Mouse (Mus musculus) liver, embryonic 12.5 days (tissue): ENCODE data around the gene Nckap5. TPM values are rescaled to one million over a fixed set of nuclear protein-coding genes. Genes with fewer than 3 reads are reported as not detected.
A peak's percentile ranks its signal among the peaks of the same experiment; 100 is the strongest.

ENCODE experiments used
- ATAC-seq: fragments of 200-750 bp; cut with Nextera tagmentation; 2 replicates; pipeline ENCODE4 v1.8.0; 2017; ENCODE audit warnings: moderate number of reproducible peaks, mild to moderate bottlenecking, moderate library complexity
- H3K27ac ChIP-seq: fragments of 300-500 bp; sonication (generic); 2 replicates; pipeline ENCODE4 v1.5.1; 2016; ENCODE audit warnings: mild to moderate bottlenecking
- H3K27me3 ChIP-seq: fragments of 300-500 bp; sonication (generic); replicated peaks from 2 replicates; pipeline ENCODE4 v1.6.1; 2016; ENCODE audit warnings: mild to moderate bottlenecking, moderate library complexity
- H3K36me3 ChIP-seq: fragments of 300-500 bp; sonication (generic); 2 replicates; pipeline ENCODE4 v1.6.1; 2016; ENCODE audit warnings: mild to moderate bottlenecking, moderate library complexity
- H3K4me1 ChIP-seq: fragments of 300-500 bp; sonication (generic); 2 replicates; pipeline ENCODE4 v1.6.1; 2016
- H3K4me2 ChIP-seq: fragments of 300-500 bp; sonication (generic); 2 replicates; pipeline ENCODE4 v1.6.1; 2016; ENCODE audit warnings: mild to moderate bottlenecking, moderate library complexity
- H3K4me3 ChIP-seq: fragments of 300-500 bp; sonication (generic); 2 replicates; pipeline ENCODE4 v1.5.1; 2016; ENCODE audit warnings: mild to moderate bottlenecking, moderate library complexity
- H3K9ac ChIP-seq: fragments of 300-500 bp; sonication (generic); 2 replicates; pipeline ENCODE4 v1.6.1; 2016; ENCODE audit warnings: mild to moderate bottlenecking, moderate library complexity
- H3K9me3 ChIP-seq: fragments of 300-500 bp; sonication (generic); replicated peaks from 2 replicates; pipeline ENCODE4 v1.6.1; 2016; ENCODE audit warnings: mild to moderate bottlenecking, moderate library complexity
- WGBS: fragments of 180-500 bp; shearing (Covaris S2); methylation state at CpG from one replicate; pipeline ENCODE4 v1.1.7; 2016; ENCODE audit not compliant: insufficient replicate concordance; 5-methylcytosine and 5-hydroxymethylcytosine counted together
- polyA plus RNA-seq: library from polyadenylated mRNA; unstranded; fragments of >200 nt; fragmentation: Nextera tagmentation; extraction: Ambion mirVana; gene quantifications from 2 replicates; pipeline ENCODE4 v1.2.1, GENCODE M21; 2016

Nckap5 gene
- polyA plus RNA-seq, 1 experiment from 2014 or later: 0.45 TPM

DNA sequence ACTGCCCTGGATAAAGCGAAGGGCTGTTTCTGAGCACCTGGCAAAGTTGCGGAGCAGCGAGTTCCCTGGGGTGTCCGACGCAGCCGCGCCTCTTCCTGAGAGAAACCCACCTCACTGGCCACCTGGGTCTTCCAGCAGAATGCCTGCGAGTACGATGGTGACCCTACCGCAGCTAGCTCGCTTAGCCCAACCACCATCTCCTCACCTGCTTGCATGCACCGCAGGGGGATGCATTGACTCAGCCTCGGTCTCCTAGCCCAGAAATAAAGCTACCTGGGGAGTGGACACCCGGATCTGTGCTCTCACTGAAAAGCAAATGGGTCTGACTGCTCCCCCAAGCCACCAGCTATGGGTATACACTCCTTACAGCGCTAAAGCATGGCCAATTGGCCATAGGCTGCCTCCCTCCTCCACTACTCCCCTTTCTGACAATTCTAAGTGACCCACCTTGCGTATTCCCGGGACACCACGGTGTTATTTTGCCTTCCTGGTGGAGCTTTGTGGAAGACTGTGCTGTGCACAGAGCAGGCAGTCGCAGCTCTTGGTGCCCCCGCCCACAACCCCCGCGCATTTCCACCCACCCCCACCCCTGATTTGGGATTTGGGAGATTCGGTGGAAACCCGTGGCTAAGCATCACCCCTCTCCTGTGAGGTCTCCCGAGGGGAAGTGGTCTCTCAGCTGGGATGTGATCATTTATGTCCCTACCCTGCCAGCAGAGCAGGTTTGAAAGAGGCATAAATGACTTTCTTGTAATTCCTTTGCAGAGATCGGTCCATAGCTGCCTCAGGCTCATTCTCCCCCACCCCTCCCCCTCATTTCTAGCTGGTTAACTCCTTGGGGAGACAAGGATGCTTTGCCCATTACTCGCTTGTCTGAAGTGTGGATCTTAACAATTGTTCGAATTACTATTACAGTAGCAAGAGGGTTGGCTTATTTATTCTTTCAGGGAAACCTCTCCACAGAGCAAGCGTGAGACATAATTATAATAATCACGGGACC is 917.7 kb downstream of the Nckap5 start, which contains the start of gene Lypd1:
Gene Lypd1, minus strand, starts transcription at position 501 of the 1,000 bp plus-strand sequence.
- H3K9me3 ChIP-seq: no peaks in the 10 kb centered on the region
- H3K36me3 ChIP-seq: no peaks in the 10 kb centered on the region
- H3K4me2 ChIP-seq: peak within 1 kb of the TSS; percentile 68
- no peak within 1 kb of the TSS for H3K27ac ChIP-seq
- peak within 1 kb of the TSS; percentile 45 for H3K4me3 ChIP-seq
- 7% methylated on average over 30 of the region's 30 CpGs for WGBS
- 0 out of 2 replicates have a peak, but pooled peaks cover 7% of the 10 kb centered on the region for H3K4me1 ChIP-seq
- H3K27me3 ChIP-seq: peaks cover 49% of the 10 kb centered on the region
- H3K9ac ChIP-seq: no peak within 1 kb of the TSS
- ATAC-seq: no peak

DNA sequence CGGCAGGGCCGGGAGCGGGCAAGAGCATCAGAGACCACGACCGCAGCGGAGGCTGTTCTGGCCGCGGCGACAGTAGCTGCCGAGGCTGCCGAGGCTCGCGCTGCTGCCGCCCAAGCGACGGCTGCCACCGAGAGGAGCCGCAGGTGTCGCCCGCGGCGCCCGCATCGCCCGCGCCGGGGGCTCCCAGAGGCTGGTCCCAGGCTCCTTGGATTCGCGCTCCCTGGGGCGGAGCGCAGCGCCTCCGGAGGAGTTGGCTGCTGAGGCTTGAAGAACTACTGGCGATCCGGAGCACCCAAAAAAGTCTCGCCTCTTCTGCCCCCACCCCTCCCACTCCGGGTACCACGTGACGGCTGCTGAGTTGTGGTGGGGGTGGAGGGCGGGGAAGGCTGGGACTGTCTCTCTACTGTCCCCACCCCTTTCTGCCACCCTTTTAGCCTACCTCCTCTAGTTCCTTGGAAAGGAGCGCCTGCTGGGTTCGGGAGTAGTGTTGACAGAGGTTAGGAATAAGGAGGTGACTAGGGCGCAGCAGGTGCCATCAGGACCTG is 918.6 kb downstream of the Nckap5 start:
- Histone ChIP-seq H3K4me2 (peak overlapping the region; percentile 68), H3K9ac (no peak overlapping the region), H3K4me3 (peak overlapping the region; percentile 45), H3K9me3 (no peaks in the 10 kb centered on the region), H3K27me3 (peaks cover 49% of the 10 kb centered on the region), H3K4me1 (0 out of 2 replicates have a peak, but pooled peaks cover 7% of the 10 kb centered on the region), H3K27ac (no peak overlapping the region), H3K36me3 (no peaks in the 10 kb centered on the region)
- 0 out of 2 replicates have a peak, but pooled peaks have one; percentile 42 for ATAC-seq
- under 1% methylated on average over 36 of the region's 43 CpGs for WGBS

DNA sequence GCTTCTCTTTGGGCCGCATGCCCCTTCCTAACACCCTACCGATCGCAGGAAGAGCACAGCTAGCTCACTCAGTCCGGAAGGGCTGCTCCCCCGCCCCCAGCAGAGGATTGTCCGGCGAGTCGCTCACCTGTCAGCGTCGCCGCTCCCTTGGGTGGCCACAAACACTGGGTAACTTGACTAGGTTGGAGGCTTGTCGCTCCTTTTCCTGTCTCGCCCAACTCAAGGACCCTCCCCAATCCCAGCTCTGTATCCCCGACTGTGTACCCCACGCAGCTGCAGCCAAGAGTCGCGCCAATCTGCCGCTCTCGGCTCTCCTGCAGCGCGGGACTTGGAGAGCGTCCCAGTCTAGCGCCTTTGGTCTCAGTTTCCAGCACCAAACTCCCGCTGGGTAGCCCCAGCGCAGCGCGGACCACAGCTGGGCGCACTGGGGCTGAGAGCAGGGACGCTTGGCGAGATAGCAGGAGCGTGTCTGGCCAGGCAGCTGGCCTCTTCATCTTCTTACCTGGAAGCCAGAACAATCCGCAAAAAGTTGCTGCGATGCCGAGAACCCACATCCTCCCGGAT is 919.2 kb downstream of the Nckap5 start:
- WGBS: under 1% methylated on average over 35 of the region's 35 CpGs
- Histone ChIP-seq H3K36me3 (no peaks in the 10 kb centered on the region), H3K27ac (no peak overlapping the region), H3K9ac (no peak overlapping the region), H3K9me3 (no peaks in the 10 kb centered on the region), H3K4me2 (peak overlapping the region; percentile 68), H3K27me3 (peaks cover 49% of the 10 kb centered on the region), H3K4me3 (peak overlapping the region; percentile 45), H3K4me1 (0 out of 2 replicates have a peak, but pooled peaks cover 7% of the 10 kb centered on the region)
- ATAC-seq: no peak

DNA sequence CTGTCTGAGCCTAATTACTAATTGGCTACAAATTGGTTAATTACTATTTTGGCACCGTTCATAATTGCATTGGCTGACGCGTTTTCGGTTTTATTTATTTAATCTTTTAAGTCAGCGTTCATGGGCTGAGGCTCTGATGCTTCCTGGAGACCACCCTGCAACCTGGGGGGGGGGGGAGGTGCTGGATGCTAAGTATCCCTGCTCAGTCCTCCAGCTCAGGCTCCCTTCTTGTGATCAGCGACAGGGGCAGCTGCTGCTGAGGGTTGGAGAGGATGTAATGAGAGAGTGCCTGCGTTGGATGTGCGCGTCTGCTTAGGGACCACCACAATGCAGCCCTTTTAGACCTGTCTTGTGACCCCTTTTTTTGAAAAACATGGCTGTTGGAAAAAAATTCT is 919.7 kb downstream of the Nckap5 start:
- Histone ChIP-seq H3K4me1 (0 out of 2 replicates have a peak, but pooled peaks cover 7% of the 10 kb centered on the region), H3K4me2 (peak overlapping the region; percentile 68), H3K4me3 (peak overlapping the region; percentile 45; the same call in 1 of the 2 replicates), H3K27me3 (peaks cover 49% of the 10 kb centered on the region), H3K9me3 (no peaks in the 10 kb centered on the region), H3K9ac (no peak overlapping the region), H3K36me3 (no peaks in the 10 kb centered on the region), H3K27ac (no peak overlapping the region)
- ATAC-seq: no peak
- 6% methylated on average over 9 of the region's 9 CpGs for WGBS

DNA sequence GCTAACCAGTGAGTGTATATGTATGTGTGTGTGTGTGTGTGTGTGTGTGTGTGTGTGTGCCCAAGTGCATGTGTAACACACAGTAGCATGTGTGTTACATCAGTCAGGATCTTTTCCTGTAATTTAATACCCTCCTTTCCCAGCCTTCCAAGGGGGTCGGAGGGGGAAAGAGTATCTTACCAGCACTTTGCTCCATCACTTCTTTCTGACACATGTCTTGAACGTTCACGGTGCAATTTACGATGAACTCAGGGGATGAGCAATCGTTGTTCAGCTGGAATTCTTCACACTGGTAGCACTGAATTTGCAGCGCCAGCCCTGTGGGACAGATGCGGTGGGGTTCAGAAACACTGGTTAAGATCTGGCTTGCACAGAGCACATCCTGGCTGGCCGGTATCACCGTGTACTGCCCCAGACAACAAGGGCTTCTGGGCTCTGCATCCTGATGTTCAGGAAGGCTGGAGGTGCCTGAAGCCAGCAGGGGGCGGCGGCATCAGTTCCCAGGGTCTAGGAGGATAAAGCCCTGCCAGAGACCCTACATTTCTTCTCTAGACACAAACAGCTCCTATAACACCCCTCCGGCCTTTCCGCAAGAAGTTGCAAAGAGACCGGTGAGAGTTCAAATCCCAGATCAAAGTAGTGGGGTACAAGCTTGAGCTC is 920.3 kb downstream of the Nckap5 start:
- Histone ChIP-seq H3K4me3 (no peak overlapping the region), H3K36me3 (no peaks in the 10 kb centered on the region), H3K4me1 (0 out of 2 replicates have a peak, but pooled peaks cover 7% of the 10 kb centered on the region), H3K4me2 (no peak overlapping the region), H3K27me3 (peaks cover 49% of the 10 kb centered on the region), H3K27ac (no peak overlapping the region), H3K9ac (no peak overlapping the region), H3K9me3 (no peaks in the 10 kb centered on the region)
- WGBS: 20% methylated on average over 14 of the region's 14 CpGs
- ATAC-seq: no peak

DNA sequence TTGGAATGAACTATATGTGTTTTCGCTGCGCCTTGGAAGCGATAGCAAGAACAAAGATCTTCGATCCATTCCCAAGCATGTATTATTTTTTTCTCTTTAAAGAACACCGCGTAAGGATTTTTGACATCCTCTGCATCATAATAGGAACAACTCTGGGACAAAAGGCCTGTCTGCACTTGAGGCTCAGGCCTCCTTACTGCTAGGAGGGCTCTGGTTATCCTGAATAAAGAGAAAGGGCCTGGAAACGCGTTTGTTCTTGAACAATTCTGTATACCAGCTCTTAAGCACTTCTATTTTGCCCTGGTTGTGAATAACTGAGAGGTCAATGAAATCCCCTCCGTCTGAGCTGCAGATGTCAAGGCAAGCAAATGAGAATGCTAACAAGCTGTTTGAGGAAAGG is 937.4 kb downstream of the Nckap5 start:
- H3K4me2 ChIP-seq: no peak overlapping the region
- no peak overlapping the region for H3K27ac ChIP-seq
- H3K9me3 ChIP-seq: no peaks in the 10 kb centered on the region
- WGBS: 87% methylated on average over 9 of the region's 9 CpGs
- no peaks in the 10 kb centered on the region for H3K4me1 ChIP-seq
- no peak overlapping the region for H3K9ac ChIP-seq
- no peaks in the 10 kb centered on the region for H3K36me3 ChIP-seq
- H3K27me3 ChIP-seq: no peaks in the 10 kb centered on the region
- H3K4me3 ChIP-seq: no peak overlapping the region
- ATAC-seq: no peak

DNA sequence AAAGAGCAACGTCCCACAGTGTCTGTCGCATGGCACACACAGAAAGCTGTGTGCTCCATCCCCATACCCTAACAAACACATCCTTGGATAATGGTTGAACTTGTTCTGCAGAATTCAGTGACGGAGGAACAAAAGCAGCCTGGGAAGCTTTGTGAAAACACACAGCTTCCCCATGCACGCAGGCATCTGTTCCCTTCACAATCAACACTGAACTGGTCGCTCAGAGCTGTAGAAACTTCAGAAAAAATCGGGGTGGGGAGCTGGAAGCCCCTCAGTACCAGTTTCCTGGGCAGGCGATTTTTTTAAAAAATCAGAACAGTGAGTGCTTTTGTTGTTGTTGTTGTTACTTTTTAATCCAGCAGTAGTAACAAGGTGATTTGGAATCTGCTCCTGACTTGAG is 960.5 kb downstream of the Nckap5 start:
- Histone ChIP-seq H3K4me2 (no peak overlapping the region), H3K9me3 (no peaks in the 10 kb centered on the region), H3K4me3 (no peak overlapping the region), H3K27ac (no peak overlapping the region), H3K9ac (no peak overlapping the region), H3K4me1 (no peaks in the 10 kb centered on the region), H3K27me3 (no peaks in the 10 kb centered on the region), H3K36me3 (no peaks in the 10 kb centered on the region)
- WGBS: 48% methylated on average over 7 of the region's 7 CpGs
- ATAC-seq: no peak
